Mouse (Mus musculus) urinary bladder, postnatal 14 days (tissue): ENCODE results near the gene Casc1.

Experiments used
- DNase-seq: peaks from one replicate; pipeline ENCODE4 v3.0.0; 2021; ENCODE audit warnings: low spot score

Gene Casc1

GRCm38 (mm10) chr6:145210816-145211338 is at the start of gene Casc1, which contains the start of gene Etfrf1:
Casc1 (minus strand) TSS chr6:145211005.
Etfrf1 (plus strand) TSS chr6:145211134.
- DNase-seq: peak; percentile 99

GRCm38 (mm10) chr6:145256701-145257073 is 45.9 kb upstream of the Casc1 start:
- no peak for DNase-seq

DNA sequence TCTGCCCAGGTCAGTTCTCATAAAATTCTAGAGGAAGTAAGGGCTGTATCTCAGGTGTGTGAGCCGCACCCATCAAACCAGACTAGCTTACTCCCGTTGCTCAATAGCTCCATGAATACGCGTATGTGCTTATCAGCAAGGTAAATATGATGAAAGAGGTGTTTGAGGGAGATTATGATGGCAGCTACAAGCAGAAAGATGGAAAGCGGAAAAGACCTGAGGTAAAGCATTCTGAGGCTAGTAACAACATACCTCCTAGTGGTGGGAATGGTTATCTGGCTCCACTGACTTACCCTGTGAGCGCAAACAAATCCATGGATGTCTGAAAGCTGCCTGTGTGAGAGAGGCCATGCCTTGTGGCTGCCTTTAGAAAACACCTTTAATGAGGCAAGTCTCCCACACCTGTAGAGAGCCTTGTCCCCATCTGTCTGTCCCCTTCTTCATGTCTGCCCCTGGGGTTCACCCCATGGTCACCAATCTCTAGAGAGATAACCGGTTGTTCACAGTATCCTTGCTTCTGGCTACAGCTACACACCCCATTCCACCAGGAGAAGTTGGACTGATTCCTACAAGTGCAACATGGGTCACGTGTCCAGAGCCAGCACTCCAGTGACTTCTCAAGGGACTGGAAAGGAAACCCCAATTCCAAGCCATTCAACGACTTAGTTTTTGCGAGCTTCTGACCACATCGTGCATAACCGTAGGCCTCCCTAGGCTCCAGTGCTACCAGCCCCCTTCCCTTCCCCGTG is 45.3 kb upstream of the Casc1 start:
- peak; percentile 12 for DNase-seq

- DNase-seq: no peak
These were observed 40.0 kb upstream of the Casc1 start for GRCm38 (mm10) chr6:145250820-145251219.

DNA sequence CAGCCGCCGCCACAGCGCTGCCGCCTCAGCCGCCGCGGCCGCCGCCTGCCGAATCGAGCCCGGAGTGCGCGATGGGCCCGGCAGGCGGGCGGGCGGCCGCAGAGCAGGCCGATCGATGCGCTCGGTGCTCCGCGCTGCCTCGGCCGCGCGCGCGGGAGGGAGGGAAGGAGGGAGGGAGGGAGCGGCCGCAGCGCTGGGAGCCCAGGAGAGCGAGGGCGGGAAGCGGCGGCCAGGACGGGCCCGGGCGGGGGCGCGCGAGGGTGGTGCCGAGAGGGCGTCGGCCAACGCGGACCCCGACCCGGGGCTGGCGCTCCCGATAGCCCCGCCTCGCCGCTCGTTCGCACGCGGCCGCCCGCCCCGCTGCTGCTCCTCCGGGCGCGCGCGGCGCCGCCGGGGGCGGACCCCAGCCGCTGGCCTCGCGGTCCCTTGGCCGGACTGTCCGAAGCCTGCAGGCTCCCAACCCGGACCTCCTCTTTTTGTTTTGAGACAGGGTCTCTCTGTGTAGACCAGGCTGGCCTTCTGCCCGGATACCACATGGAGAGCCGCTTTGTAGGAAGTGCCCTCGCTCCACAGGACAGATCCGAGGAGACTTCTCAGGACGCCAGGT is 39.5 kb upstream of the Casc1 start, which contains the start of gene Kras:
TSS of gene Kras (minus strand) at position 55 of the 607 bp plus-strand sequence.
- DNase-seq: peak; percentile 91

DNA sequence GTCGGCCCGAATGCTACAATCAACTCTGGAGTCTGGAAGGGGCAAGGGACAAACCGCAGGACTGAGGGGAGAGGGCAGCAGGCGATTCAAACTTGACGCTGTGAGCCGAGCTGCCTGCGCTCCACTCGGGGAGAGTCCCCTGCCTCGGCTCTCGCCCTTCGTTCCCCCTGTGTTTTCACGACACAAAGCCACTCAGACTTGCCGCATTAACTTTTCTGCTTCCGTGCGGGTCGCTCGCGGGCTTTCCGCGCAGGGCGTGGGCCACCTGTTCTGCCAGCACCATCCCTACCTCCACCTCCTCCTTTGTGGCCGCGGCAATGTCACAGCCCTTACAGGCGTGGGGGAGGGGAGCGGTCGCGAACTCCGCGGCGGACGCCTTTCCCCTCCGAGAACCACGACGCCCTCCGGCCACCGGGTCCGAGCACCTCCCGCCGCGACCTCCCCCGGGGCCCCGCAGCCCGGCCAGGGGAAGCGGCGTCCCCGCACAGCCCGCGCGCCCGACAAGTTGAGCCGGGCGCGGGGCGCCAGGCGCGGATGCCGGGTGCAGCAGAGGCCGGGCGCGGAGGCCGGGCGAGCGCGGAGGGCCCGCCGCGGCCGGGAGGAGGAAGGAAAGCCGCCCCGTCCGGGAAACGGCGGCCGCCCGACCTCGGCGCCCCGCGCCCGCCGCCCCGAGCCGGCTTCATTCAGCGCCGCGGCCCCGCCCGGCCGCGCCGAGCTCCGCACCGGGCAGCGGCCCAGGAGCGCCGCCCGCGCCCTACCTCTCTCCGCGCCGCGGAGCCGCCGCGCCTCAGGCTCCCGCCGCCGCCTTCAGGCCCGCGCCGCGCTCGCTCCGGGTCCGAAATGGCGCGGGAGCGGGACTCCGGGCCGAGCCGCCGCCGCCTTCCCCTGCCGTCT is 38.7 kb upstream of the Casc1 start:
- peak; percentile 56 for DNase-seq

DNA sequence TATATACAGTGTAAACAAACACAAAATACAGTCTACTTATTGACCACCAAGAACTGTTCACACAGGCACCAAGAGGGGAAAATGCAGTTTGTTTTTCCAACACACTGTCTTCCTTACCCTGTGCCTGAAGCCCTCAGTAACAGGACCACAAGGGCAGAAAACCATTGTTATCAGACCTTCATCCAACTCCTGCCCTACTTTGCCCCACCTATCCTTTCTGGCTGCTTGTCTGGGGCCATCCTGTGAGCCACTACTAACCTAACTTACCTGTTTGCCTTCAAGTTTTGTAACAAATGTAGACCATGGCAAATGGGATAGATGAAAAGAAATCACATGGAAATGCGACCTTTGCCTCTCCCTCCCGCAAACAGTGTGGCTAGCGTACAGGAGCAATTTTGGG is 37.1 kb upstream of the Casc1 start:
- DNase-seq: no peak

DNA sequence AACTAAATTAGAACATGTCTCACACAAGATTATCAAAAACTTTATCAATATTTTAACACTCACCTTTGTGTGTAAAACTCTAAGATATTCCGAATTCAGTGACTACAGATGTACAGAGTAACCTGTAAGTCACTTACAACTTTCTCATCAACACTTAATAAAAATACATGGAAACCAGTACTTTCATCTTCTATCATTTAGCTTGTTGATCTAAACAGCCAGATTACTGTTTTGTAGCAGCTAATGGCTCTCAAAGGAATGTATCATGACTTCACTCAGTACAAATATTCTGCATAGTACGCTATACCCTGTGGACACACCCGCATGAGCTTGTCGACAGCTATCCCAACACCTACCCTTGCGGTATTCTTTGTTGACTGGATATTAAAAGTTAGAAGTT is 36.0 kb upstream of the Casc1 start:
- DNase-seq: no peak

GRCm38 (mm10) chr6:145242521-145242920 is 31.7 kb upstream of the Casc1 start:
- no peak for DNase-seq

GRCm38 (mm10) chr6:145240285-145240684 is 29.5 kb upstream of the Casc1 start:
- DNase-seq: no peak

DNA sequence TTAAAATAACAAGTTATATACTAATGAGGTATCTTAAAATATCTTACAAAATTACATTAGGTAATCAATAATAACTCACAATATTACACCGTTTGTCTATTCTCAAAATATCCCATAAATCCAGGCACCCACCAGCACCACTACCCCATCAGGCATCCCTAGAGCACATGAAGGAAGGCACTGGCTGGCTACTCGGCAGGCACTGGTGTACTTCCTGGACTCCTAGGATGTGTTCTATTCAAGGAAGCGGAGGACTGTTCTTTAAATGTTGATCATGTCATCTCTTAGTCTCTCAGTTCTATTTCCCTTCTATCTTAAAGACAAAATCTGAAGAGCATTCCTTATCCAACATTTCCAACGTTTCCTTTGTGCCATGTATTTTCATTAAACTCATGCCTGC is 26.3 kb upstream of the Casc1 start:
- DNase-seq: no peak

GRCm38 (mm10) chr6:145235367-145235766 is 24.6 kb upstream of the Casc1 start:
- no peak for DNase-seq

GRCm38 (mm10) chr6:145234391-145234790 is 23.6 kb upstream of the Casc1 start:
- no peak for DNase-seq

DNA sequence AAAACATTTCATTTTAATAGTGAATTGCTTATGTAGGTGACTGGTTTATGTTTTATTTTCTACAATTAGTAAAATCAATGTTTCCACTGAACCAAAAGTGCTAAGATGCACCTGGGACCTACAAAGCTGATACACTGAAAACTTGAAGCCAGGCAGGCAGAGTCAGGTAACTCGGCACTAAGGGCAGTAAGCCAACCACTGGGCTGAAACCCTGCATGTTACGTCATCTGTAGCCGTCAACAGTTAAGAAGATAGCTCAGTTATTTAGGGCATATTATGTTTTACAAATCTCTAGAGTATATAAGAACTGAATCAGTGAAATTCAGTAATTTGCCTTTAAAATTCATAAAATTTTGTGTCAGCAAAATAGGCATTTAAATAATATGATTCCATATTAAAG is 15.5 kb upstream of the Casc1 start:
- no peak for DNase-seq

GRCm38 (mm10) chr6:145224246-145224645 is 13.4 kb upstream of the Casc1 start:
- DNase-seq: no peak

- no peak for DNase-seq
These were observed 5.0 kb upstream of the Casc1 start for GRCm38 (mm10) chr6:145215826-145216225.

- DNase-seq: no peak
These were observed 3.1 kb upstream of the Casc1 start for GRCm38 (mm10) chr6:145213916-145214315.

DNA sequence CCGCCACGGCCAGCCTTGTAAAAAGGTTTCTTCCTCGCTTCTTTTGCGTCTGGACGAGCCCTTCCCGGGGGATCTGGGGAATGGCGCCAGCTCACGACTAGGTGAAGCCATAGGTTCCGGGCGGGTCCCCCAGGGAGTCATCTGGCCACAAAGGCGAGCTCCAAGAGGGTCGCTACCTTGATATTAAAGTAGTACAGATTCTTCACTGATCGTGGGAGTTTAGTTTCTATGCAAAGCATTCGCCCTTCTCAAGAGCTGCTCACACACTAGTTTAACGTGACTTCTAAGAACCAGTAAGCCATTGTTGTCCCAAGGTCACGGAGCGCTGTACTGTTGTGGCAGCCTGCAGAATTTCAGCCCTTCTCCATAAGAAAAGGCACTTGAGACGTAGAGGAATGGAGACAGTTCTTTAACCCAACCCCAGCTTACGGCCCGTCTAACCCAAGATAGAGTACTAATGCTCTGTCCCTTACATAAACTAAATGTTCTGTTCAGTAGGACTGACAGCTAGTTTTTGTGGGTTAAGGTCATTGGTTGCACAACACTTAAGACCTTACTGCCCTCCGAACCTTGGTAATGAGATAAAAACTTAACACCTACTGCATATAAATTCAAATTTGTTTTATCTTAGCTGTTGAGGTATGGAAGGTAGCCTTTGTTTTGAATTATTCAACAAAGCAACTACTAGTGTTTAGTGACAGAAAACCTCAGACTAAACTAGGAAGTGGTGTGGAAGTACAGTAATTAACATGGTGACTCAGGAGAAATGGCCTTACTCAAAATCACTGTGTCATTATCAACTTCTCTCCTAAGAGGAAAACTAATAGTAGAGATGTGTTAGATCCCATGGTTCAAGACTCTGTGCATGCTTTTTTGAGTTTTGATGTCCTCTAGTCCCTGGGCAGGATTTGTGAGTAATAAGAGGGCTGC is 836 bp upstream of the Casc1 start:
- DNase-seq: no peak

- DNase-seq: no peak
These were observed 637 bp downstream of the Casc1 start for GRCm38 (mm10) chr6:145210056-145210680.

DNA sequence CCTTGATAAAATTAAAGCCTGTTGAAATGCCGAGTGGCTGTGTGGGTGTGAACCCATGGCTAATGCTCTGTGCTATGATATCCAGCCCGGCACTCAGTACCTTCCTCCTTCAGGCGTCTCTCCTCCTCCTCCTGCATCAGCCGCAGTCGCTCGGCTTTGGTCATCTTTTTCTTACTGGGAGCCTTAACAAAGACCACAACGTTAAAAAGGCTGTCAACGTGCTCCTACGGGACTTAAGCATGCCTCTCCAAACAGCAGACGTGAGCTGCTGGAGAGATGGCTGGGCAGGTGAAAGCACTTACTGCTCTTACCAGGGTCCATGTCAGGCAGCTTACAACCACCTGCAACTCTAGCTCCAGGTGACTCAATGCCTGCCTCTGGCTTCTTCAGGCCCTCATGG is 5.7 kb downstream of the Casc1 start:
- no peak for DNase-seq

- DNase-seq: no peak
These were observed 6.4 kb downstream of the Casc1 start for GRCm38 (mm10) chr6:145204440-145204839.
